Mouse (Mus musculus) kidney, postnatal 0 days (tissue): ENCODE measurements at regions not wholly inside any gene's neighbourhood (a gene's known extent, or its start where the extent isn't known, plus 50 kb on each side); places are given as distances from the start of the nearest gene placed in this dataset.

Experiments
- ATAC-seq: fragments of 200-750 bp; cut with Nextera tagmentation; replicated peaks from 2 replicates; pipeline ENCODE4 v1.8.0; 2017; ENCODE audit warnings: low read depth, moderate number of reproducible peaks, moderate TSS enrichment, moderate library complexity; ENCODE audit not compliant: low FRiP score
- DNase-seq: peaks from one replicate; pipeline ENCODE4 v3.0.0-alpha.2; 2016; ENCODE audit warnings: low spot score
- H3K27ac ChIP-seq: fragments of 300-500 bp; sonication (generic); 2 replicates; pipeline ENCODE4 v1.5.1; 2014; ENCODE audit warnings: mild to moderate bottlenecking
- H3K27me3 ChIP-seq: fragments of 300-500 bp; sonication (generic); 2 replicates; pipeline ENCODE4 v1.6.1; 2014; ENCODE audit warnings: low read length, mixed read lengths; ENCODE audit not compliant: insufficient read depth
- H3K36me3 ChIP-seq: fragments of 300-500 bp; sonication (generic); 2 replicates; pipeline ENCODE4 v1.6.1; 2014; ENCODE audit warnings: low read length, mixed read lengths; ENCODE audit not compliant: insufficient read depth
- H3K4me1 ChIP-seq: fragments of 300-500 bp; sonication (generic); replicated peaks from 2 replicates; pipeline ENCODE4 v1.6.1; 2014; ENCODE audit warnings: antibody characterized with exemption, low read length, mixed read lengths; ENCODE audit not compliant: insufficient read depth
- H3K4me2 ChIP-seq: fragments of 300-500 bp; sonication (generic); 2 replicates; pipeline ENCODE4 v1.6.1; 2014; ENCODE audit warnings: mild to moderate bottlenecking, low read length, moderate library complexity, mixed read lengths
- H3K4me3 ChIP-seq: fragments of 300-500 bp; sonication (generic); replicated peaks from 2 replicates; pipeline ENCODE4 v1.5.1; 2014; ENCODE audit warnings: low read depth, low read length
- H3K9ac ChIP-seq: fragments of 300-500 bp; sonication (generic); 2 replicates; pipeline ENCODE4 v1.6.1; 2014; ENCODE audit warnings: low read depth, low read length
- H3K9me3 ChIP-seq: fragments of 300-500 bp; sonication (generic); replicated peaks from 2 replicates; pipeline ENCODE4 v1.6.1; 2016; ENCODE audit warnings: low read length, inconsistent platforms, mixed read lengths
- CTCF ChIP-seq: IDR thresholded peaks from 2 replicates; pipeline ENCODE4 v1.5.1; 2016; ENCODE audit warnings: antibody characterized with exemption, low read depth, mild to moderate bottlenecking, moderate library complexity
- WGBS: fragments of 180-500 bp; shearing (Covaris S2); extraction: QIAGEN DNeasy Blood & Tissue Kit; methylation state at CpG from one replicate; pipeline ENCODE4 v1.1.7; 2014; 5-methylcytosine and 5-hydroxymethylcytosine counted together

GRCm38 (mm10) chr8:82702044-82702443, 71.9 kb downstream of the Zfp330 start:
- ATAC-seq (no peak), DNase-seq (no peak)
- Histone ChIP-seq H3K4me3 (no peak overlapping the region), H3K9ac (no peak overlapping the region), H3K27ac (no peak overlapping the region), H3K9me3 (no peaks in the 10 kb centered on the region), H3K27me3 (no peaks in the 10 kb centered on the region), H3K4me1 (no peaks in the 10 kb centered on the region), H3K4me2 (no peak overlapping the region), H3K36me3 (no peaks in the 10 kb centered on the region)
- 63% methylated on average over 1 of the region's 1 CpGs for WGBS
- no peak for TF ChIP-seq CTCF

GRCm38 (mm10) chr8:82700471-82700870, 73.5 kb downstream of the Zfp330 start:
- 82% methylated on average over 1 of the region's 1 CpGs for WGBS
- no peak for DNase-seq
- no peak for TF ChIP-seq CTCF
- H3K4me3 ChIP-seq = no peak overlapping the region
- no peaks in the 10 kb centered on the region for H3K9me3 ChIP-seq
- H3K9ac ChIP-seq = no peak overlapping the region
- no peak overlapping the region for H3K4me2 ChIP-seq
- H3K4me1 ChIP-seq = no peaks in the 10 kb centered on the region
- no peak overlapping the region for H3K27ac ChIP-seq
- H3K27me3 ChIP-seq = no peaks in the 10 kb centered on the region
- no peaks in the 10 kb centered on the region for H3K36me3 ChIP-seq
- no peak for ATAC-seq

- ATAC-seq = no peak
- TF ChIP-seq CTCF = no peak
- H3K9me3 ChIP-seq = no peaks in the 10 kb centered on the region
- no peak overlapping the region for H3K4me2 ChIP-seq
- no peaks in the 10 kb centered on the region for H3K27me3 ChIP-seq
- no peak for DNase-seq
- H3K4me3 ChIP-seq = no peak overlapping the region
- H3K9ac ChIP-seq = no peak overlapping the region
- 63% methylated on average over 2 of the region's 2 CpGs for WGBS
- no peaks in the 10 kb centered on the region for H3K4me1 ChIP-seq
- no peaks in the 10 kb centered on the region for H3K36me3 ChIP-seq
- no peak overlapping the region for H3K27ac ChIP-seq
Observed at GRCm38 (mm10) chr8:82699221-82699620, 74.7 kb downstream of the Zfp330 start.

- no peaks in the 10 kb centered on the region for H3K36me3 ChIP-seq
- H3K9ac ChIP-seq = no peak overlapping the region
- H3K9me3 ChIP-seq = no peaks in the 10 kb centered on the region
- 52% methylated on average over 2 of the region's 2 CpGs for WGBS
- H3K4me1 ChIP-seq = no peaks in the 10 kb centered on the region
- H3K4me2 ChIP-seq = no peak overlapping the region
- TF ChIP-seq CTCF = no peak
- no peak for DNase-seq
- ATAC-seq = no peak
- H3K4me3 ChIP-seq = no peak overlapping the region
- no peaks in the 10 kb centered on the region for H3K27me3 ChIP-seq
- no peak overlapping the region for H3K27ac ChIP-seq
Observed at GRCm38 (mm10) chr8:82698071-82698470, 75.9 kb downstream of the Zfp330 start.

GRCm38 (mm10) chr8:82693086-82693485, 80.9 kb downstream of the Zfp330 start:
- no peak overlapping the region for H3K4me3 ChIP-seq
- no peak overlapping the region for H3K4me2 ChIP-seq
- ATAC-seq (no peak), DNase-seq (no peak)
- no peaks in the 10 kb centered on the region for H3K4me1 ChIP-seq
- TF ChIP-seq CTCF = no peak
- no peaks in the 10 kb centered on the region for H3K9me3 ChIP-seq
- H3K27me3 ChIP-seq = no peaks in the 10 kb centered on the region
- no peak overlapping the region for H3K9ac ChIP-seq
- no peak overlapping the region for H3K27ac ChIP-seq
- WGBS = 74% methylated on average over 3 of the region's 3 CpGs
- no peaks in the 10 kb centered on the region for H3K36me3 ChIP-seq

- peak; percentile 81 for DNase-seq
- Histone ChIP-seq H3K4me1 (no peaks in the 10 kb centered on the region), H3K27me3 (no peaks in the 10 kb centered on the region), H3K4me3 (no peak overlapping the region), H3K4me2 (no peak overlapping the region), H3K27ac (no peak overlapping the region), H3K9ac (no peak overlapping the region), H3K36me3 (no peaks in the 10 kb centered on the region), H3K9me3 (no peaks in the 10 kb centered on the region)
- ATAC-seq = no peak
- peak; percentile 84 for TF ChIP-seq CTCF
- 46% methylated on average over 3 of the region's 3 CpGs for WGBS
Observed at GRCm38 (mm10) chr8:82689322-82689721, 84.6 kb downstream of the Zfp330 start.

GRCm38 (mm10) chr8:82685966-82686365, 88.0 kb downstream of the Zfp330 start:
- H3K27ac ChIP-seq = no peak overlapping the region
- no peak overlapping the region for H3K4me3 ChIP-seq
- ATAC-seq (no peak), DNase-seq (peak; percentile 81)
- no peak overlapping the region for H3K9ac ChIP-seq
- H3K9me3 ChIP-seq = no peaks in the 10 kb centered on the region
- no peaks in the 10 kb centered on the region for H3K27me3 ChIP-seq
- no peak for TF ChIP-seq CTCF
- WGBS = 67% methylated on average over 3 of the region's 3 CpGs
- H3K36me3 ChIP-seq = no peaks in the 10 kb centered on the region
- no peaks in the 10 kb centered on the region for H3K4me1 ChIP-seq
- no peak overlapping the region for H3K4me2 ChIP-seq
